Mouse (Mus musculus) cortical plate, adult 2 months (tissue): Measurements from ENCODE around the gene Letmd1.

Experiments used
- CTCF ChIP-seq: fragments of 200-500 bp; IDR thresholded peaks from 2 replicates; pipeline ENCODE4 v1.5.1; 2011; ENCODE audit warnings: mild to moderate bottlenecking, control low read depth, low read length; ENCODE audit not compliant: insufficient read depth; ENCODE audit errors: extremely low read depth
- POLR2A ChIP-seq: fragments of 200-500 bp; IDR thresholded peaks from 2 replicates; pipeline ENCODE4 v1.6.1; 2011; ENCODE audit warnings: mild to moderate bottlenecking, low read length, control low read depth; ENCODE audit not compliant: insufficient read depth; ENCODE audit errors: extremely low read depth

DNA sequence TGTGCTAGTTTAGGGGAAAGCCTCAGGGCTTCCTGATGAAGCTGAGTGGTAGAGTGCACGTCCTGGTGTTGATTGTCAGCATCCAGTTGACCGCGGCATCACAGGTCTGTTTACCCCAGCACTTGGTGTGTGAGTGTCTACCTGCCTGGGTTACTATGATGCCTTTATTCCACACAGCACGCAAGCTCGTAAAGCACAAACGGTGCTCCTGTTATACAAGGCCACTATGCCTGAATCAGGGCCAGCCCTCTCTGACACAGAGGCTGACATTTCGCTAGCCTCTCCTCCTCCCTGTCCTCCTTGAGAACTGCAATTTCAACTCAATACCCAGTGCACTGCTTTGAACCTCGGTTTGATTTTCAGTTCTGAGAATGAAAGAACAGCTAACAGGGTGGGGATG, 49.5 kb upstream of the Letmd1 start:
- TF ChIP-seq CTCF (no peak), POLR2A (no peak)
